Mouse (Mus musculus) midbrain, embryonic 12.5 days (tissue): Measurements from ENCODE around the gene Piezo1. TPM values are rescaled to one million over a fixed set of nuclear protein-coding genes. Genes with fewer than 3 reads are reported as not detected.
"Not testable (repeated sequence)": the region's sequence is repeated elsewhere in the genome, so short reads cannot be mapped to it uniquely, and the experiment has no call there.

Experiments used
- ATAC-seq: fragments of 200-750 bp; cut with Nextera tagmentation; 2 replicates; pipeline ENCODE4 v1.8.0; 2017; ENCODE audit warnings: low read depth, moderate TSS enrichment, moderate library complexity; ENCODE audit not compliant: low FRiP score
- H3K27ac ChIP-seq: fragments of 300-500 bp; sonication (generic); replicated peaks from 2 replicates; pipeline ENCODE4 v1.5.1; 2016; ENCODE audit warnings: mild to moderate bottlenecking
- H3K27me3 ChIP-seq: fragments of 300-500 bp; sonication (generic); 2 replicates; pipeline ENCODE4 v1.6.1; 2016; ENCODE audit warnings: mild to moderate bottlenecking
- H3K36me3 ChIP-seq: fragments of 300-500 bp; sonication (generic); 2 replicates; pipeline ENCODE4 v1.6.1; 2016
- H3K4me1 ChIP-seq: fragments of 300-500 bp; sonication (generic); 2 replicates; pipeline ENCODE4 v1.6.1; 2016
- H3K4me2 ChIP-seq: fragments of 300-500 bp; sonication (generic); replicated peaks from 2 replicates; pipeline ENCODE4 v1.6.1; 2016; ENCODE audit warnings: mild to moderate bottlenecking, moderate library complexity
- H3K4me3 ChIP-seq: fragments of 300-500 bp; sonication (generic); 2 replicates; pipeline ENCODE4 v1.5.1; 2016; ENCODE audit warnings: mild to moderate bottlenecking
- H3K9ac ChIP-seq: fragments of 300-500 bp; sonication (generic); replicated peaks from 2 replicates; pipeline ENCODE4 v1.6.1; 2016; ENCODE audit warnings: mild to moderate bottlenecking, moderate library complexity
- H3K9me3 ChIP-seq: fragments of 300-500 bp; sonication (generic); 2 replicates; pipeline ENCODE4 v1.6.1; 2016; ENCODE audit warnings: mild to moderate bottlenecking
- WGBS: fragments of 180-500 bp; shearing (Covaris S2); methylation state at CpG from one replicate; pipeline ENCODE4 v1.1.7; 2016; 5-methylcytosine and 5-hydroxymethylcytosine counted together
- polyA plus RNA-seq: library from polyadenylated mRNA; unstranded; fragments of >200 nt; fragmentation: Nextera tagmentation; extraction: Ambion mirVana; gene quantifications from 2 replicates; pipeline ENCODE4 v1.2.1, GENCODE M21; 2016

Gene Piezo1
- polyA plus RNA-seq, 1 experiment from 2014 or later = 8.0 TPM

DNA sequence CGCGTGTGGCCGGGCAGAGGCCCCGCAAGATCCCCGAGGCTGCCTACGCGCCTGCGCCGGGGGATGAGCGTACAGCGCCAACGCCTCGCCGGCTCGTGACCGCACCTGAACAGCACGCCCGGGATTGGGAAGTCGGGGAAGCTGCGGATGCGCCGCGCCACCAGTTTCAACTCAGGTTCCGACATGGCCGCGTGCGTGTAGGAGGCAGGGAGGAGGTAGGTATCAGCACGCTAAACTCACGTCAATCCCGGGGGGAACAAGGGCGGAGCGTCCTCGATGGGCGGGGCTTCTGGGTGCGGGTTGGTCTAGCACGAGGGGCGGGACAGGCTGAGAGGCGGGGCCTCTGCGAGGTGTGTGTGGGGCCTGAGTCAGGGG, 25.5 kb upstream of the Piezo1 start, which contains the start of gene Aprt:
Gene Aprt, minus strand, starts transcription at position 262 of the 375 bp plus-strand sequence.
- Histone ChIP-seq H3K27ac (no peak within 1 kb of the TSS), H3K27me3 (no peaks in the 10 kb centered on the region), H3K36me3 (peaks cover 20% of the 10 kb centered on the region), H3K4me2 (peak within 1 kb of the TSS; percentile 83), H3K9ac (peak within 1 kb of the TSS; percentile 87), H3K4me1 (peaks cover 38% of the 10 kb centered on the region), H3K9me3 (no peaks in the 10 kb centered on the region), H3K4me3 (peak within 1 kb of the TSS; percentile 64)
- WGBS = under 1% methylated on average over 38 of the region's 39 CpGs
- ATAC-seq = peak; percentile 88

DNA sequence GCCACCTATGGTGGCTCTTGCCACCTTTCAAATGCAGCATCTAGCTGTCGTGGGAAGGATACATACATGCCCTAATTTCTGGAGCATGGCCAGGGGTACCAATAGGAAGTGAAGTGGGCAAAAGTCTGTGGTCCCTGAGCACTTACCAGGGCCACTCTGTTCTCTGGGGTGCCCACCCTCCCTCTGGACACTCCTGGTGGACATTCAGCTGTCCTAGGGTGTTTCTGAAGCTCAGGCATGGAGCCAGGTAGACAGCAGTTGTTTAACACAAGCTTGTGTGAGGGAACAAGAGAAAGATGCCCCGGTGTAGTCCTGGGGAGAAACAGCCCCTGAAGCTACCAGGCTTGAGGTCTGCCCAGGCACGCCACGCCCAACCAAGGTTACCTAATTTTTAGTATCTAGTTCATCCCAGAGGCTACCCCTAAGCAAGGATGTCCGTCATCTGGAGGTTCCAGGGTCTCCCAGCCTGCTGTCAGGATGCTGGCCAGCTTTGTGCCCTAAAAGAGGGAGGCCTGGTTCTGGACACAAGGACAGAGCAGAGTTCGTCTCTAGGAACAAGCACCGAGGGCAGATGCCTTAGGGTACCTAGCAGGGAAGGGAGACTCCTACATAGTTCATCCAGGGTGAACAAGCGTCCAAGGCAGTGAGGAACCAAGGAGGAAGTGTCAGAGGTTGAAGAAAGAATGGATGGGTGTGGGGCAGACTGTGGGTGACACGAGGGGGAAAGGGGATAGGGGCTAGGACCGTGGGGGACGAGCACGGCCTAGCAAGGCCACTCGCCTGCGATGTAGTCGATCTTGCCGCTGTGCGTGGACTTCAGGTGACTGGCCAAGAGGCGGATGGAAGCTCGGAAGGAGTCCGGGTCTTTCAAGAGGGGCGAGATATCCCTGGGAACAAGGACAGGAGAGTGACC, 24.9 kb upstream of the Piezo1 start:
- Histone ChIP-seq H3K27me3 (no peaks in the 10 kb centered on the region), H3K27ac (no peak overlapping the region), H3K9me3 (no peaks in the 10 kb centered on the region), H3K4me1 (peaks cover 38% of the 10 kb centered on the region), H3K4me3 (peak overlapping the region; percentile 64), H3K9ac (peak overlapping the region; percentile 87), H3K4me2 (peak overlapping the region; percentile 83), H3K36me3 (peaks cover 26% of the 10 kb centered on the region)
- ATAC-seq = 0 out of 2 replicates have a peak, but pooled peaks have one; percentile 5
- WGBS = 19% methylated on average over 21 of the region's 21 CpGs

DNA sequence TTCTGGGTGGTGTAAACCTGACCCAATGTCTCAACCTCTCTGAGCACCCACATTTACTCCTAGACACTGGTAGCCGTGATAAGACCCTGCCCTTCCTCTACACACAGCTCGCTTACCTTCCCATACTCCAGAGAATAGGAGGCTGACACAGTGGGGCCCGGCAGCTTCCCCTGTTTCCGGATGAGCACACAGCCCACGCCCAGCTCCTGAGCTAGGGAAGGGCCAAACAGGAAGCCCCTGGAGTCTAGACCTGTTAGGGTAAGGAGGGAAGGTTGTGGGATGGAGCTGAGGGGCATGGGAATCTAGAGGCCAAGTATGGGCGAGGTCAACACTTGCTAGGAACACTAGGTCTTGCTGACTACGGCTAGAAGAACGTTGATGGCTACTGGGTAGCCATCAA, 24.2 kb upstream of the Piezo1 start:
- peaks cover 33% of the 10 kb centered on the region for H3K36me3 ChIP-seq
- no peaks in the 10 kb centered on the region for H3K9me3 ChIP-seq
- H3K27me3 ChIP-seq = no peaks in the 10 kb centered on the region
- 0 out of 2 replicates have a peak overlapping the region, but pooled peaks have one; percentile 87 for H3K9ac ChIP-seq
- peak overlapping the region; percentile 64 for H3K4me3 ChIP-seq
- peak overlapping the region; percentile 83 for H3K4me2 ChIP-seq
- peaks cover 38% of the 10 kb centered on the region for H3K4me1 ChIP-seq
- no peak for ATAC-seq
- WGBS = 82% methylated on average over 8 of the region's 8 CpGs
- no peak overlapping the region for H3K27ac ChIP-seq

GRCm38 (mm10) chr8:122574667-122575251, 23.6 kb upstream of the Piezo1 start:
- Histone ChIP-seq H3K4me3 (no peak overlapping the region), H3K4me2 (peak overlapping the region; percentile 83; the same call in 1 of the 2 replicates), H3K27me3 (no peaks in the 10 kb centered on the region), H3K4me1 (peaks cover 38% of the 10 kb centered on the region), H3K36me3 (peaks cover 38% of the 10 kb centered on the region), H3K9me3 (no peaks in the 10 kb centered on the region), H3K27ac (no peak overlapping the region; the same call in 1 of the 2 replicates), H3K9ac (no peak overlapping the region)
- WGBS = 60% methylated on average over 10 of the region's 10 CpGs
- no peak for ATAC-seq

DNA sequence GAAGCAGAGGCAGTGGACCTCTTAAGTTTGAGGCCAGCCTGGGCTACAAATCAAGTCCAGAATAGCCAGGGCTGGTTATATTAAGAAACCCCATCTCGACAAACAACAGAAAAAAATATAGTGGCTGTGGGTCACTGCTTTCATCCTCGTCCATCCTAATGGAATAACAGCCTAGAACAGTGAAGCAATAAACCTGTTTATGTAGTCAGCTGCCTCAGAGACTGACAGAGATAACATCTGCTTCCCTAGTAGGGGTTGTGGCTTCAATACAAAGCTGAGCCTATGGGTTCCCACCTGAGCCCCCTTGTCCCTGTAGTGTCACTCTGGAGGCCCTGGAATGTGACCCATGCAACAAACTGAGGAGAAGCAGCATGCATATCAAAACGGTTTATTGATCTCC, 23.1 kb upstream of the Piezo1 start:
- Histone ChIP-seq H3K4me3 (no peak overlapping the region), H3K36me3 (peaks cover 39% of the 10 kb centered on the region), H3K4me2 (no peak overlapping the region), H3K4me1 (peaks cover 42% of the 10 kb centered on the region), H3K9ac (no peak overlapping the region), H3K9me3 (no peaks in the 10 kb centered on the region), H3K27ac (no peak overlapping the region), H3K27me3 (no peaks in the 10 kb centered on the region)
- no peak for ATAC-seq
- 65% methylated on average over 3 of the region's 3 CpGs for WGBS

GRCm38 (mm10) chr8:122573577-122573976, 22.4 kb upstream of the Piezo1 start:
- no peak for ATAC-seq
- H3K4me2 ChIP-seq = no peak overlapping the region
- peaks cover 49% of the 10 kb centered on the region for H3K4me1 ChIP-seq
- H3K9me3 ChIP-seq = no peaks in the 10 kb centered on the region
- 53% methylated on average over 9 of the region's 9 CpGs for WGBS
- peaks cover 39% of the 10 kb centered on the region for H3K36me3 ChIP-seq
- no peak overlapping the region for H3K9ac ChIP-seq
- no peak overlapping the region for H3K4me3 ChIP-seq
- H3K27ac ChIP-seq = peak overlapping the region; percentile 11
- H3K27me3 ChIP-seq = no peaks in the 10 kb centered on the region

GRCm38 (mm10) chr8:122573176-122573575, 22.0 kb upstream of the Piezo1 start:
- not testable (repeated sequence) for H3K4me2 ChIP-seq, H3K9me3 ChIP-seq, ATAC-seq, H3K27me3 ChIP-seq, H3K4me3 ChIP-seq, H3K9ac ChIP-seq
- peak overlapping the region; percentile 11 for H3K27ac ChIP-seq
- H3K4me1 ChIP-seq = peaks cover 53% of the 10 kb centered on the region
- H3K36me3 ChIP-seq = peaks cover 39% of the 10 kb centered on the region
- WGBS = 25% methylated on average over 4 of the region's 4 CpGs

DNA sequence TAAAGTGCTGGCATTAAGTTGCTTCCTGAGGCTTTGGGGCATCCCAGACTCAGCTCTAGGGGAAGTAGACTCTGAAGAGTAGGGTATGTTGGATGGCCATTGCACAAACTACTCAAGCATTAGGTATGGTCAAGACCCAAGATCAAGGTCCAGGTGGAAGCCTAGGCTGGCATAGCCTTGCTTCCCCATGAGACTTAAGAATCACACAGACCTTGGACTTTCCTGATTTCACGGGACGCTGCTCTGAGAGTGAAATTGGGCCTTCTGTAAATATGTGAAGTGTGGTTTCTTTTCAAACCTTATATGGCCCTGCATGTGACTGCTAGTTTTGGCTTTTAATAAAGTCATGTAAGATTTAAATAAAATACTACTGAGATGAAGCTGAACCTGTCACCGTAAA, 21.6 kb upstream of the Piezo1 start:
- H3K4me2 ChIP-seq = no peak overlapping the region
- no peak for ATAC-seq
- no peaks in the 10 kb centered on the region for H3K27me3 ChIP-seq
- no peak overlapping the region for H3K9ac ChIP-seq
- H3K4me1 ChIP-seq = peaks cover 54% of the 10 kb centered on the region
- H3K9me3 ChIP-seq = no peaks in the 10 kb centered on the region
- H3K27ac ChIP-seq = 0 out of 2 replicates have a peak overlapping the region, but pooled peaks have one; percentile 11
- WGBS = 91% methylated on average over 3 of the region's 3 CpGs
- peaks cover 39% of the 10 kb centered on the region for H3K36me3 ChIP-seq
- no peak overlapping the region for H3K4me3 ChIP-seq

DNA sequence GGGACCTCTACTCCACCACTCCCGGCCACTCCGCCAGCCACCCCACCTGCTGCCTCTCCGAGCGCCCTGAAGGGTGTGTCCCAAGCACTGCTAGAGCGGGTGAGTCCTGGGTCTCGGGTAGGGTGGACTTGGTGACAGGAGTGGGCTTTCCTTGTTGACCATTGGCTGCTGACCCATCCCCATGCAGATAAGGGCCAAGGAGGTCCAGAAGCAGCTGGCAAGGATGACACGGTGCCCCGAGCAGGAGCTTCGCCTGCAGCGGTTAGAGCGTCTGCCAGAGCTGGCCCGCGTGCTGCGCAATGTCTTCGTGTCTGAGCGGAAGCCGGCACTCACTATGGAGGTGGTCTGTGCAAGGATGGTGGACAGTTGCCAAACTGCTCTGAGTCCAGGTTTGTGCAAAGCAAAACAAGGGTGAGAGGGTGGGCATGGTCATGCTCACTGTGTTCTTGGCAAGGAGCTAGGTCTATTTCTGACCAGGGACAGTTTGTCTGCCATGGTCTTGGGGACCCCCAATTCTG, 20.7 kb upstream of the Piezo1 start:
- no peak for ATAC-seq
- Histone ChIP-seq H3K4me1 (peaks cover 51% of the 10 kb centered on the region), H3K4me2 (no peak overlapping the region), H3K9ac (no peak overlapping the region), H3K27me3 (no peaks in the 10 kb centered on the region), H3K9me3 (no peaks in the 10 kb centered on the region), H3K27ac (no peak overlapping the region), H3K4me3 (no peak overlapping the region), H3K36me3 (peaks cover 39% of the 10 kb centered on the region)
- 95% methylated on average over 17 of the region's 17 CpGs for whole genome bisulfite sequencing

DNA sequence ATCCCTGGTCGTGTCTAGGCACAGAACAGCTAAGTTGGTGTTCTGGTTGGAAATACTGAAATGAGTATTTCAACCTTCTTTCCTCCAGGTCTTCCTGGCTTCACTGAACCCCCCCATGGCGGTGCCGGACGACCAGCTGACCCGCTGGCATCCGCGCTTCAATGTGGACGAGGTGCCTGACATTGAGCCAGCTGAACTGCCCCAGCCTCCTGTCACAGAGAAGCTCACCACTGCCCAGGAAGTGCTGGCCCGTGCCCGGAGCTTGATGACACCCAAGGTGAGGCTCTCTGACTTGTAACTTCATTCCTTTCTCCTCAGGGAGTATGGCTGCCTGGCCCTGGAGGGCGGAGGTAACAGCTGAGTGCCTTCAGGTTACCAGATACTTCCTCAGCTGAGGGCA, 20.0 kb upstream of the Piezo1 start:
- Histone ChIP-seq H3K4me2 (no peak overlapping the region), H3K4me3 (no peak overlapping the region), H3K9ac (no peak overlapping the region), H3K27ac (no peak overlapping the region), H3K36me3 (peaks cover 39% of the 10 kb centered on the region), H3K27me3 (no peaks in the 10 kb centered on the region), H3K9me3 (no peaks in the 10 kb centered on the region), H3K4me1 (peaks cover 56% of the 10 kb centered on the region)
- ATAC-seq = no peak
- WGBS = 92% methylated on average over 11 of the region's 11 CpGs

- Histone ChIP-seq H3K4me1 (peaks cover 45% of the 10 kb centered on the region), H3K36me3 (peaks cover 39% of the 10 kb centered on the region), H3K27me3 (no peaks in the 10 kb centered on the region), H3K9ac (no peak overlapping the region), H3K9me3 (no peaks in the 10 kb centered on the region), H3K4me3 (no peak overlapping the region), H3K27ac (no peak overlapping the region), H3K4me2 (no peak overlapping the region)
- whole genome bisulfite sequencing = 95% methylated on average over 16 of the region's 16 CpGs
- ATAC-seq = no peak
These were observed 18.9 kb upstream of the Piezo1 start for GRCm38 (mm10) chr8:122569996-122570395.

GRCm38 (mm10) chr8:122569329-122569728, 18.2 kb upstream of the Piezo1 start:
- ATAC-seq = no peak
- Histone ChIP-seq H3K4me3 (peak overlapping the region; percentile 79), H3K9me3 (no peaks in the 10 kb centered on the region), H3K27me3 (no peaks in the 10 kb centered on the region), H3K4me2 (peak overlapping the region; percentile 90), H3K36me3 (peaks cover 36% of the 10 kb centered on the region), H3K4me1 (peaks cover 38% of the 10 kb centered on the region), H3K27ac (no peak overlapping the region), H3K9ac (peak overlapping the region; percentile 83)
- WGBS = 71% methylated on average over 9 of the region's 9 CpGs
